Mouse (Mus musculus): ENCODE results near the gene Ccdc38. TPM values are rescaled to one million over a fixed set of nuclear protein-coding genes. Genes with fewer than 3 reads are reported as not detected.

The Ccdc38 gene
- polyA plus RNA-seq, 1 experiment = not detected

DNA sequence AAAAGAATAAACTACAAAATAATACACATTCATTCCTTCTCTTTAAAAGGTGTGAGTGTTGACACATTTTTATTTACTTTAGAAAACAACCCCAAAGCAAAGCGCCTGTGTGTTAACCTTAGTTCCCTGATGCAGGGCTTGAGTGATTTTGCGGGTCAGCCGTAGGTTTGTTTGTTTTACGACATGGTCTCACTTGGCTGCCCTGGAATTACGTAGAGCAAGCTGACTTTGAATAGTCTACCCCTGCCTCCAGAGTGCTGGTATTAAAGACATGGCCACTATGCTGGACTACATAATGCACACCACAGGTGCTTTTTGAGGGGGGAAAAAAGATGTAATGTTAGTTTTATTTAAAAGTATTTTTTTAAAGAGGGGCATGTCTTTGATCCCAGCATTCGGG is 1.6 kb upstream of the Ccdc38 start:
- Histone ChIP-seq H3K27me3 (replicated peaks; ENCODE audit: control insufficient read depth, insufficient read depth, low read length) (no peaks in the 10 kb centered on the region), H3K36me3 (ENCODE audit: control insufficient read depth, insufficient read depth, low read length) (no peaks in the 10 kb centered on the region), H3K4me1 (ENCODE audit: control insufficient read depth, insufficient read depth, low read length) (peaks cover 5% of the 10 kb centered on the region), H3K27ac (ENCODE audit: insufficient read depth, low read depth, low read length) (no peak overlapping the region), H3K4me3 (ENCODE audit: insufficient read depth, low read depth, low read length) (no peak overlapping the region)
- TF ChIP-seq CTCF (conservative IDR thresholded peaks at IDR 0.05; ENCODE audit: insufficient read depth, insufficient read length, low read depth, low read length) = no peak
- TF ChIP-seq POLR2A (IDR thresholded peaks at IDR 0.05; ENCODE audit: low read depth, low read length) = no peak
- peak; percentile 42 for DNase-seq
- WGBS = 38% methylated on average over 6 of the region's 6 CpGs

- peak; percentile 88 for DNase-seq
- 1% methylated on average over 35 of the region's 35 CpGs for WGBS
- peak within 1 kb of the TSS; percentile 48 for H3K4me3 ChIP-seq (ENCODE audit: insufficient read depth, low read depth, low read length)
- no peaks in the 10 kb centered on the region for H3K36me3 ChIP-seq (ENCODE audit: control insufficient read depth, insufficient read depth, low read length)
- no peak within 1 kb of the TSS for H3K27ac ChIP-seq (ENCODE audit: insufficient read depth, low read depth, low read length)
- H3K27me3 ChIP-seq (replicated peaks; ENCODE audit: control insufficient read depth, insufficient read depth, low read length) = no peaks in the 10 kb centered on the region
- no peak for TF ChIP-seq POLR2A (IDR thresholded peaks at IDR 0.05; ENCODE audit: low read depth, low read length)
- peak; percentile 66 for TF ChIP-seq CTCF (conservative IDR thresholded peaks at IDR 0.05; ENCODE audit: insufficient read depth, insufficient read length, low read depth, low read length)
- H3K4me1 ChIP-seq (ENCODE audit: control insufficient read depth, insufficient read depth, low read length) = peaks cover 5% of the 10 kb centered on the region
These were observed 529 bp upstream of the Ccdc38 start, which contains the start of gene Amdhd1 for GRCm38 (mm10) chr10:93539775-93540430. Gene Amdhd1 (minus strand): TSS chr10:93540033.

- TF ChIP-seq CTCF (conservative IDR thresholded peaks at IDR 0.05; ENCODE audit: insufficient read depth, insufficient read length, low read depth, low read length) (no peak), POLR2A (IDR thresholded peaks at IDR 0.05; ENCODE audit: low read depth, low read length) (no peak)
- no peak overlapping the region for H3K27ac ChIP-seq (ENCODE audit: insufficient read depth, low read depth, low read length)
- DNase-seq = no peak
- no peak overlapping the region for H3K4me3 ChIP-seq (ENCODE audit: insufficient read depth, low read depth, low read length)
- no peaks in the 10 kb centered on the region for H3K36me3 ChIP-seq (ENCODE audit: control insufficient read depth, insufficient read depth, low read length)
- H3K4me1 ChIP-seq (ENCODE audit: control insufficient read depth, insufficient read depth, low read length) = peaks cover 5% of the 10 kb centered on the region
- no peaks in the 10 kb centered on the region for H3K27me3 ChIP-seq (replicated peaks; ENCODE audit: control insufficient read depth, insufficient read depth, low read length)
- 72% methylated on average over 1 of the region's 1 CpGs for WGBS
These were observed 1.2 kb downstream of the Ccdc38 start for GRCm38 (mm10) chr10:93541585-93541984.

DNA sequence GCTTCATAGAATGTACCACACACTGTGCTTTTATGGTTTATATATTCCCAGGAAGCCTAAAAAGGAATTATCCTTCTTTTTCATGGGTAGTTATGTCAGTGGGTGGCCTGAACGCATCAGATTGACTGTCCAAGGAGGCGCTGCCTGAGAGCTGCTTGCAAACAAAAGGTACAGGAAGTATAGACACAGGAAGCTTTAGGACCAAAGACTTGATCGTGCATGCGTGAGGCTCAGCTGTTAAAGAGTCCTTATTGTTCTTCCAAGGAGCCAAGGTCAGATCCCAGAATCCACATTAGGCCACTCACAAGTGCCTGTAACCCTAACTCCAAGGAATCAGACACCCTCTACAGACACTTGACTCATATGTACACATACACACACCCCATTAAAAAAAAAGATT is 1.9 kb downstream of the Ccdc38 start:
- no peaks in the 10 kb centered on the region for H3K36me3 ChIP-seq (ENCODE audit: control insufficient read depth, insufficient read depth, low read length)
- DNase-seq = no peak
- H3K4me1 ChIP-seq (ENCODE audit: control insufficient read depth, insufficient read depth, low read length) = peaks cover 5% of the 10 kb centered on the region
- H3K27ac ChIP-seq (ENCODE audit: insufficient read depth, low read depth, low read length) = no peak overlapping the region
- no peak overlapping the region for H3K4me3 ChIP-seq (ENCODE audit: insufficient read depth, low read depth, low read length)
- no peaks in the 10 kb centered on the region for H3K27me3 ChIP-seq (replicated peaks; ENCODE audit: control insufficient read depth, insufficient read depth, low read length)
- WGBS = 85% methylated on average over 4 of the region's 4 CpGs
- no peak for TF ChIP-seq POLR2A (IDR thresholded peaks at IDR 0.05; ENCODE audit: low read depth, low read length)
- TF ChIP-seq CTCF (conservative IDR thresholded peaks at IDR 0.05; ENCODE audit: insufficient read depth, insufficient read length, low read depth, low read length) = no peak

GRCm38 (mm10) chr10:93543176-93543575 is 2.7 kb downstream of the Ccdc38 start:
- Histone ChIP-seq H3K4me3 (ENCODE audit: insufficient read depth, low read depth, low read length) (no peak overlapping the region), H3K36me3 (ENCODE audit: control insufficient read depth, insufficient read depth, low read length) (no peaks in the 10 kb centered on the region), H3K4me1 (ENCODE audit: control insufficient read depth, insufficient read depth, low read length) (peaks cover 5% of the 10 kb centered on the region), H3K27me3 (replicated peaks; ENCODE audit: control insufficient read depth, insufficient read depth, low read length) (no peaks in the 10 kb centered on the region), H3K27ac (ENCODE audit: insufficient read depth, low read depth, low read length) (no peak overlapping the region)
- DNase-seq = peak; percentile 11
- 48% methylated on average over 6 of the region's 6 CpGs for WGBS
- TF ChIP-seq CTCF (conservative IDR thresholded peaks at IDR 0.05; ENCODE audit: insufficient read depth, insufficient read length, low read depth, low read length) = no peak
- TF ChIP-seq POLR2A (IDR thresholded peaks at IDR 0.05; ENCODE audit: low read depth, low read length) = no peak

DNA sequence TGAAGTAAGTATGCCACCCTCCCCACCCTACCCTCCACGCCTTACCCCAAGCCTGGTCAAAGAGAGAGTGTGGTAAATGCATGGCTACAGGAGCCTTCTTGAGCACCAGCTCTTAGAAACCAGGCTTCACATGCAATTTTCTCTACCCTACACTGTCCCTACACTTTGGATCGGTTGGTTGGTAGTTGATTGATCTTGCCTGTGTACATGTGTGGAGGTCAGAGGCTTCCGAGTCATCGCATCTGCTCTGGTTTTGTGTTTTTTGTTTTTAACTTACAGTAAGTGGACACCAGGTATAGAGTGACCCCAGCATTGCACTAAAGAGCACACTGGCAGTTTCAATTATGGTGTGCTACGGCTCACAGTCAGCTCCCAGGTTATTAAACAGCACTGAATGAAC is 3.7 kb downstream of the Ccdc38 start:
- H3K36me3 ChIP-seq (ENCODE audit: control insufficient read depth, insufficient read depth, low read length) = no peaks in the 10 kb centered on the region
- 80% methylated on average over 5 of the region's 5 CpGs for WGBS
- DNase-seq = no peak
- H3K4me3 ChIP-seq (ENCODE audit: insufficient read depth, low read depth, low read length) = no peak overlapping the region
- TF ChIP-seq POLR2A (IDR thresholded peaks at IDR 0.05; ENCODE audit: low read depth, low read length) (no peak), CTCF (conservative IDR thresholded peaks at IDR 0.05; ENCODE audit: insufficient read depth, insufficient read length, low read depth, low read length) (no peak)
- H3K27me3 ChIP-seq (replicated peaks; ENCODE audit: control insufficient read depth, insufficient read depth, low read length) = no peaks in the 10 kb centered on the region
- H3K4me1 ChIP-seq (ENCODE audit: control insufficient read depth, insufficient read depth, low read length) = peaks cover 5% of the 10 kb centered on the region
- no peak overlapping the region for H3K27ac ChIP-seq (ENCODE audit: insufficient read depth, low read depth, low read length)

DNA sequence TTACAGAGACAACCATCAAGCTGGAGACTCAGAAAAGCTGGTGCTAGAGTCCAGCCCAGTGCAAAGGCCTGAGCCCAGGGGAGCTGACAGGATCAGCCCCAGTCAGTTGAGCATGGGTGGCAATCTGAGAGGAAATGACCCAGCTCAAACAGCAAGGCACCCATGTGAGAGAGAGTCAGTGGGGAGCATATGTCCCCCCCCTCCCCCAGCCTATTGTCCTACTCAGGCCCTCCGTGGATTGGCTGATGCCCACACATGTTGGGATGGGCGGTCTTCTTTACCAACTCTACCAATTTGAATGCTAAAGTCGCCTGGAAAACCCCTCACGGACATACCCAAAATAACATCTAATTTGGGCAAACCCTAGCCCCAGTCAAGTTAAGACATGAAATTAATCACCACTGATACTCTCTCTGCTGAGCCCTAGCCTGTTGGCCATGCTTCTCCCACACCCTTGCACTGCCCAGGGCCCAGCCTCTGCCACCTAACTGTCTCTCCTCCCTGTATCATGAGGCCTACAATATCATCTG is 7.4 kb downstream of the Ccdc38 start:
- no peaks in the 10 kb centered on the region for H3K27me3 ChIP-seq (replicated peaks; ENCODE audit: control insufficient read depth, insufficient read depth, low read length)
- 96% methylated on average over 4 of the region's 4 CpGs for WGBS
- no peak for TF ChIP-seq CTCF (conservative IDR thresholded peaks at IDR 0.05; ENCODE audit: insufficient read depth, insufficient read length, low read depth, low read length)
- TF ChIP-seq POLR2A (IDR thresholded peaks at IDR 0.05; ENCODE audit: low read depth, low read length) = no peak
- no peaks in the 10 kb centered on the region for H3K36me3 ChIP-seq (ENCODE audit: control insufficient read depth, insufficient read depth, low read length)
- H3K27ac ChIP-seq (ENCODE audit: insufficient read depth, low read depth, low read length) = no peak overlapping the region
- no peaks in the 10 kb centered on the region for H3K4me1 ChIP-seq (ENCODE audit: control insufficient read depth, insufficient read depth, low read length)
- no peak overlapping the region for H3K4me3 ChIP-seq (ENCODE audit: insufficient read depth, low read depth, low read length)
- DNase-seq = no peak
